ENCODE assay signal across 19 mouse cellular contexts in genomic region chr12:34674235-34674634, GRCm38 (mm10).
DNase-seq lines count a peak whose midpoint lies in the region; TF ChIP-seq lines count a peak whose summit lies in the region.
"Had no signal": no experiment of that assay in that cellular context is flagged by ENCODE, and none has a peak within 500 bp of the region (broad histone marks: within the 10 kb centered on the region; RNA-seq: fewer than 3 reads in every experiment).

No protein-coding gene starts in this region.

- peak; percentile 12 to 26 for DNase-seq in lung, adult 18-20 months
- DNase-seq in lung, postnatal 10 days = no peak
- DNase-seq in lung, postnatal 25 days (ENCODE audit: low spot score) = peak; percentile 11
- no peak for DNase-seq in lung, adult 2 months
- peak; percentile 36 for DNase-seq in lung, postnatal 36 days
- no peak for DNase-seq in frontal cortex, postnatal 25 days (ENCODE audit: low spot score in 2 of 2)
- DNase-seq: adrenal gland, adult 8-10 months; adrenal gland, postnatal 25 days; B cell, adult 2 months; cerebellum, adult 18-20 months; cerebellum, adult 9-10 months; cerebellum, postnatal 14 days; gastrocnemius, adult 2 months; gastrocnemius, postnatal 14 days; heart, adult 11 months had no signal

- no peaks in the 10 kb centered on the region for H3K4me1 ChIP-seq in lung, adult 2 months (ENCODE audit: control insufficient read depth, insufficient read depth, low read length)
- H3K4me1 ChIP-seq: forebrain, embryonic 10.5 days; forebrain, embryonic 13.5 days; hindbrain, embryonic 12.5 days; hindbrain, embryonic 15.5 days had no signal

- no peak for TF ChIP-seq CTCF in lung, adult 2 months (IDR thresholded peaks at IDR 0.05; ENCODE audit: insufficient read depth, low read length)

- 45% methylated on average over 2 of the region's 2 CpGs for WGBS in lung, adult 2 months

- TF ChIP-seq POLR2A in lung, adult 2 months (IDR thresholded peaks at IDR 0.05; ENCODE audit: borderline replicate concordance, extremely low read depth, low read depth, low read length) = no peak

- H3K4me3 ChIP-seq in lung, adult 2 months (replicated peaks; ENCODE audit: extremely low read depth, low read depth, low read length) = no peak overlapping the region
- H3K4me3 ChIP-seq: forebrain, embryonic 10.5 days; forebrain, embryonic 13.5 days; gastrocnemius, adult 2 months; hindbrain, embryonic 12.5 days; hindbrain, embryonic 15.5 days had no signal

Comparison
In these comparisons a context has a peak if more than half of its experiments do, and no peak if none do; other contexts are left out.
1. DNase-seq: peak in lung, adult 18-20 months (2 of 2), lung, postnatal 25 days (single experiment) and lung, postnatal 36 days (single experiment); none in lung, postnatal 10 days (single experiment), lung, adult 2 months (single experiment) and frontal cortex, postnatal 25 days (0 of 2).